Mouse (Mus musculus): ENCODE data around the gene Clip1.
A peak's percentile ranks its signal among the peaks of the same experiment; 100 is the strongest.

Gene Clip1

GRCm38 (mm10) chr5:123599319-123599718, 85.1 kb downstream of the Clip1 start:
- DNase-seq: peak; percentile 45

- no peak for DNase-seq
Observed at GRCm38 (mm10) chr5:123593622-123594280, 90.7 kb downstream of the Clip1 start.

- DNase-seq: no peak
Observed at GRCm38 (mm10) chr5:123580043-123580442, 104.4 kb downstream of the Clip1 start.

GRCm38 (mm10) chr5:123576696-123577095, 107.7 kb downstream of the Clip1 start:
- no peak for DNase-seq

- DNase-seq: no peak
Observed at GRCm38 (mm10) chr5:123573362-123573761, 111.1 kb downstream of the Clip1 start.

- DNase-seq: peak; percentile 100
Observed at GRCm38 (mm10) chr5:123572357-123573186, 111.8 kb downstream of the Clip1 start, which contains the start of gene Vps33a. Vps33a (minus strand) TSS chr5:123573038.

- no peak for DNase-seq
Observed at GRCm38 (mm10) chr5:123561128-123561527, 123.3 kb downstream of the Clip1 start.

GRCm38 (mm10) chr5:123559588-123559987, 124.8 kb downstream of the Clip1 start:
- no peak for DNase-seq

GRCm38 (mm10) chr5:123556451-123556850, 128.0 kb downstream of the Clip1 start:
- peak; percentile 72 for DNase-seq

- no peak for DNase-seq
Observed at GRCm38 (mm10) chr5:123555693-123556092, 128.7 kb downstream of the Clip1 start.

- no peak for DNase-seq
Observed at GRCm38 (mm10) chr5:123533801-123534200, 150.6 kb downstream of the Clip1 start.

GRCm38 (mm10) chr5:123530056-123530455, 154.4 kb downstream of the Clip1 start:
- no peak for DNase-seq

GRCm38 (mm10) chr5:123528641-123529040, 155.8 kb downstream of the Clip1 start:
- no peak for DNase-seq

Data from kidney, postnatal 10 days (tissue).